Mouse (Mus musculus) thymus, adult 2 months (tissue): ENCODE measurements around the gene Fgfr2.

Experiments used
- CTCF ChIP-seq: fragments of 200-500 bp; IDR thresholded peaks from 2 replicates; pipeline ENCODE4 v1.5.1; 2012; ENCODE audit warnings: mild to moderate bottlenecking, control low read depth, low read length, moderate library complexity, borderline replicate concordance; ENCODE audit not compliant: control insufficient read depth, poor library complexity, insufficient read depth; ENCODE audit errors: extremely low read depth
- POLR2A ChIP-seq: fragments of 200-500 bp; IDR thresholded peaks from 2 replicates; pipeline ENCODE4 v1.6.1; 2012; ENCODE audit warnings: mild to moderate bottlenecking, low read length, control low read depth, moderate library complexity; ENCODE audit not compliant: control insufficient read depth, poor library complexity, insufficient read depth; ENCODE audit errors: extremely low read depth

DNA sequence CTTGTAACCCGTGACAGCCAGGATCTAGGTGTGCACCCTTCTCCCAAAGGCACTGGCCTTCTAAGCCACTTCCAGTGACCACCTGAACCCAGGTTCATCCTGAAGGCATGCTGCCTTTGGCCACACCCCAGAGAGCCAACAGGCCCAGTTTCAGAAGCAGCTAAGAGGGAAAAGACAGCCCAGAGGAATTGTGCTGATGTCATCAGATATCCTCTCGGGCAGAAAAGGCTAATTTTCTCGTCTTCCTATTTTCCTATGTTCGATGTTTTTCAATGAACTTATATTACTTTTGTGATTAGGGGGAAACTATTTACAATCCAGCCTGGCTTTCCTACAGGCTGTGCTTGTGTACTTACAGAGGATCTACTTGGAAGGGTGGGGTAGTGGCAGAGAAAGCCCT lies 582.6 kb downstream of the Fgfr2 start:
- TF ChIP-seq POLR2A (no peak), CTCF (no peak)
